Mouse (Mus musculus): ENCODE measurements around the gene Aurkb. TPM values are rescaled to one million over a fixed set of nuclear protein-coding genes. Genes with fewer than 3 reads are reported as not detected.
"Not testable (repeated sequence)": the region's sequence is repeated elsewhere in the genome, so short reads cannot be mapped to it uniquely, and the experiment has no call there.

Gene Aurkb
- polyA plus RNA-seq, 1 experiment from 2014 or later = 95.3 TPM

GRCm38 (mm10) chr11:69088856-69089615, 43.6 kb downstream of the Aurkb start:
- Histone ChIP-seq H3K36me3 (ENCODE audit: control insufficient read depth, insufficient read depth) (peaks cover 15% of the 10 kb centered on the region), H3K9me3 (replicated peaks; ENCODE audit: control insufficient read depth, low read length) (no peaks in the 10 kb centered on the region), H3K4me1 (ENCODE audit: control insufficient read depth, insufficient read depth, low read length) (peaks cover 28% of the 10 kb centered on the region), H3K4me3 (ENCODE audit: low read length) (peak overlapping the region; percentile 81), H3K9ac (ENCODE audit: low read length) (peak overlapping the region; percentile 98), H3K27me3 (ENCODE audit: control insufficient read depth, insufficient read depth, low read length) (no peaks in the 10 kb centered on the region), H3K4me2 (ENCODE audit: low read depth, low read length) (peak overlapping the region; percentile 83), H3K27ac (ENCODE audit: low read length) (peak overlapping the region; percentile 95)
- WGBS = 9% methylated on average over 25 of the region's 25 CpGs
- ATAC-seq (replicated peaks; ENCODE audit: extremely low read depth, insufficient read depth, low FRiP score) = peak; percentile 15; the same call in 1 of the 2 replicates

GRCm38 (mm10) chr11:69089616-69090290, 44.3 kb downstream of the Aurkb start:
- no peaks in the 10 kb centered on the region for H3K27me3 ChIP-seq (ENCODE audit: control insufficient read depth, insufficient read depth, low read length)
- H3K36me3 ChIP-seq (ENCODE audit: control insufficient read depth, insufficient read depth) = peaks cover 15% of the 10 kb centered on the region
- no peak for ATAC-seq (replicated peaks; ENCODE audit: extremely low read depth, insufficient read depth, low FRiP score)
- 74% methylated on average over 12 of the region's 12 CpGs for WGBS
- peak overlapping the region; percentile 83 for H3K4me2 ChIP-seq (ENCODE audit: low read depth, low read length)
- H3K4me3 ChIP-seq (ENCODE audit: low read length) = peak overlapping the region; percentile 81
- no peaks in the 10 kb centered on the region for H3K9me3 ChIP-seq (replicated peaks; ENCODE audit: control insufficient read depth, low read length)
- peaks cover 33% of the 10 kb centered on the region for H3K4me1 ChIP-seq (ENCODE audit: control insufficient read depth, insufficient read depth, low read length)
- H3K9ac ChIP-seq (ENCODE audit: low read length) = peak overlapping the region; percentile 98
- peak overlapping the region; percentile 29 for H3K27ac ChIP-seq (ENCODE audit: low read length)

GRCm38 (mm10) chr11:69090367-69090766, 44.9 kb downstream of the Aurkb start:
- H3K4me1 ChIP-seq (ENCODE audit: control insufficient read depth, insufficient read depth, low read length) = peaks cover 33% of the 10 kb centered on the region
- no peak overlapping the region for H3K27ac ChIP-seq (ENCODE audit: low read length)
- H3K36me3 ChIP-seq (ENCODE audit: control insufficient read depth, insufficient read depth) = peaks cover 15% of the 10 kb centered on the region
- no peaks in the 10 kb centered on the region for H3K27me3 ChIP-seq (ENCODE audit: control insufficient read depth, insufficient read depth, low read length)
- WGBS = 47% methylated on average over 6 of the region's 6 CpGs
- no peak overlapping the region for H3K4me2 ChIP-seq (ENCODE audit: low read depth, low read length)
- H3K4me3 ChIP-seq (ENCODE audit: low read length) = no peak overlapping the region; the same call in 1 of the 2 replicates
- no peaks in the 10 kb centered on the region for H3K9me3 ChIP-seq (replicated peaks; ENCODE audit: control insufficient read depth, low read length)
- H3K9ac ChIP-seq (ENCODE audit: low read length) = peak overlapping the region; percentile 98
- no peak for ATAC-seq (replicated peaks; ENCODE audit: extremely low read depth, insufficient read depth, low FRiP score)

GRCm38 (mm10) chr11:69091566-69092385, 46.3 kb downstream of the Aurkb start:
- Histone ChIP-seq H3K9me3 (replicated peaks; ENCODE audit: control insufficient read depth, low read length) (no peaks in the 10 kb centered on the region), H3K4me3 (ENCODE audit: low read length) (no peak overlapping the region), H3K36me3 (ENCODE audit: control insufficient read depth, insufficient read depth) (peaks cover 15% of the 10 kb centered on the region), H3K4me2 (ENCODE audit: low read depth, low read length) (no peak overlapping the region), H3K4me1 (ENCODE audit: control insufficient read depth, insufficient read depth, low read length) (peaks cover 33% of the 10 kb centered on the region), H3K27me3 (ENCODE audit: control insufficient read depth, insufficient read depth, low read length) (no peaks in the 10 kb centered on the region), H3K9ac (ENCODE audit: low read length) (0 out of 2 replicates have a peak overlapping the region, but pooled peaks have one; percentile 1), H3K27ac (ENCODE audit: low read length) (peak overlapping the region; percentile 58; the same call in 1 of the 2 replicates)
- no peak for ATAC-seq (replicated peaks; ENCODE audit: extremely low read depth, insufficient read depth, low FRiP score)
- 64% methylated on average over 7 of the region's 7 CpGs for WGBS

- no peak overlapping the region for H3K4me3 ChIP-seq (ENCODE audit: low read length)
- H3K36me3 ChIP-seq (ENCODE audit: control insufficient read depth, insufficient read depth) = peaks cover 15% of the 10 kb centered on the region
- ATAC-seq (replicated peaks; ENCODE audit: extremely low read depth, insufficient read depth, low FRiP score) = no peak
- H3K27me3 ChIP-seq (ENCODE audit: control insufficient read depth, insufficient read depth, low read length) = no peaks in the 10 kb centered on the region
- H3K4me2 ChIP-seq (ENCODE audit: low read depth, low read length) = no peak overlapping the region
- no peaks in the 10 kb centered on the region for H3K9me3 ChIP-seq (replicated peaks; ENCODE audit: control insufficient read depth, low read length)
- WGBS = 8% methylated on average over 3 of the region's 3 CpGs
- peak overlapping the region; percentile 58 for H3K27ac ChIP-seq (ENCODE audit: low read length)
- H3K9ac ChIP-seq (ENCODE audit: low read length) = no peak overlapping the region
- peaks cover 28% of the 10 kb centered on the region for H3K4me1 ChIP-seq (ENCODE audit: control insufficient read depth, insufficient read depth, low read length)
Observed at GRCm38 (mm10) chr11:69092386-69092751, 46.9 kb downstream of the Aurkb start.

GRCm38 (mm10) chr11:69092871-69093270, 47.4 kb downstream of the Aurkb start:
- ATAC-seq (replicated peaks; ENCODE audit: extremely low read depth, insufficient read depth, low FRiP score) = no peak
- H3K9ac ChIP-seq (ENCODE audit: low read length) = no peak overlapping the region
- H3K4me1 ChIP-seq (ENCODE audit: control insufficient read depth, insufficient read depth, low read length) = peaks cover 29% of the 10 kb centered on the region
- peak overlapping the region; percentile 39 for H3K27ac ChIP-seq (ENCODE audit: low read length)
- H3K36me3 ChIP-seq (ENCODE audit: control insufficient read depth, insufficient read depth) = peaks cover 15% of the 10 kb centered on the region
- no peak overlapping the region for H3K4me3 ChIP-seq (ENCODE audit: low read length)
- H3K9me3 ChIP-seq (replicated peaks; ENCODE audit: control insufficient read depth, low read length) = no peaks in the 10 kb centered on the region
- H3K4me2 ChIP-seq (ENCODE audit: low read depth, low read length) = no peak overlapping the region
- no peaks in the 10 kb centered on the region for H3K27me3 ChIP-seq (ENCODE audit: control insufficient read depth, insufficient read depth, low read length)
- 84% methylated on average over 4 of the region's 4 CpGs for WGBS

GRCm38 (mm10) chr11:69093856-69094255, 48.4 kb downstream of the Aurkb start:
- H3K9ac ChIP-seq (ENCODE audit: low read length); H3K4me2 ChIP-seq (ENCODE audit: low read depth, low read length); ATAC-seq (replicated peaks; ENCODE audit: extremely low read depth, insufficient read depth, low FRiP score); H3K9me3 ChIP-seq (replicated peaks; ENCODE audit: control insufficient read depth, low read length); H3K4me3 ChIP-seq (ENCODE audit: low read length); H3K27me3 ChIP-seq (ENCODE audit: control insufficient read depth, insufficient read depth, low read length): not testable (repeated sequence)
- Histone ChIP-seq H3K27ac (ENCODE audit: low read length) (peak overlapping the region; percentile 96; the same call in 1 of the 2 replicates), H3K36me3 (ENCODE audit: control insufficient read depth, insufficient read depth) (peaks cover 15% of the 10 kb centered on the region), H3K4me1 (ENCODE audit: control insufficient read depth, insufficient read depth, low read length) (peaks cover 36% of the 10 kb centered on the region)
- 88% methylated on average over 7 of the region's 7 CpGs for WGBS

- peak within 1 kb of the TSS; percentile 98 for H3K4me2 ChIP-seq (ENCODE audit: low read depth, low read length)
- peaks cover 38% of the 10 kb centered on the region for H3K4me1 ChIP-seq (ENCODE audit: control insufficient read depth, insufficient read depth, low read length)
- H3K36me3 ChIP-seq (ENCODE audit: control insufficient read depth, insufficient read depth) = peaks cover 11% of the 10 kb centered on the region
- WGBS = under 1% methylated on average over 37 of the region's 37 CpGs
- H3K9me3 ChIP-seq (replicated peaks; ENCODE audit: control insufficient read depth, low read length) = no peaks in the 10 kb centered on the region
- H3K27ac ChIP-seq (ENCODE audit: low read length) = peak within 1 kb of the TSS; percentile 99
- ATAC-seq (replicated peaks; ENCODE audit: extremely low read depth, insufficient read depth, low FRiP score) = peak; percentile 86
- H3K27me3 ChIP-seq (ENCODE audit: control insufficient read depth, insufficient read depth, low read length) = no peaks in the 10 kb centered on the region
- peak within 1 kb of the TSS; percentile 93 for H3K9ac ChIP-seq (ENCODE audit: low read length)
- H3K4me3 ChIP-seq (ENCODE audit: low read length) = peak within 1 kb of the TSS; percentile 76
Observed at GRCm38 (mm10) chr11:69094697-69095429, 49.4 kb downstream of the Aurkb start, which contains the start of gene Per1. Gene Per1, plus strand, starts transcription at chr11:69095217.

All from heart, embryonic 16.5 days (tissue).